Mouse (Mus musculus) adrenal gland, postnatal 25 days (tissue): ENCODE data around the gene Fam135a. TPM values are rescaled to one million over a fixed set of nuclear protein-coding genes. Genes with fewer than 3 reads are reported as not detected.
"Not testable (repeated sequence)": the region's sequence is repeated elsewhere in the genome, so short reads cannot be mapped to it uniquely, and the experiment has no call there.

Source experiments
- DNase-seq: peaks from one replicate; pipeline ENCODE4 v3.0.0; 2021; ENCODE audit warnings: mixed read lengths
- total RNA-seq: library from RNA; stranded (reverse); gene quantifications from 2 replicates; pipeline ENCODE4 v1.2.3, GENCODE M21; 2021

The Fam135a gene
- total RNA-seq, 1 experiment from 2014 or later = 21.5 TPM

- no peak for DNase-seq
These were observed 33.4 kb downstream of the Fam135a start for GRCm38 (mm10) chr1:24066706-24067105.

GRCm38 (mm10) chr1:24055706-24056105 is 44.4 kb downstream of the Fam135a start:
- DNase-seq = no peak

GRCm38 (mm10) chr1:24046730-24047510 is 53.2 kb downstream of the Fam135a start:
- no peak for DNase-seq

- DNase-seq = no peak
These were observed 54.5 kb downstream of the Fam135a start for GRCm38 (mm10) chr1:24045627-24046026.

GRCm38 (mm10) chr1:24043007-24043406 is 57.1 kb downstream of the Fam135a start:
- no peak for DNase-seq

GRCm38 (mm10) chr1:24033759-24034423 is 66.2 kb downstream of the Fam135a start:
- DNase-seq = no peak

- DNase-seq = no peak
These were observed 89.3 kb downstream of the Fam135a start for GRCm38 (mm10) chr1:24010821-24011220.

GRCm38 (mm10) chr1:24010016-24010415 is 90.1 kb downstream of the Fam135a start:
- no peak for DNase-seq

GRCm38 (mm10) chr1:24007621-24008020 is 92.5 kb downstream of the Fam135a start:
- DNase-seq = no peak

GRCm38 (mm10) chr1:24005070-24005804 is 94.9 kb downstream of the Fam135a start, which contains the start of gene Sdhaf4:
Gene Sdhaf4, minus strand, starts transcription at chr1:24005656.
- peak; percentile 93 for DNase-seq

- DNase-seq = no peak
These were observed 100.8 kb downstream of the Fam135a start for GRCm38 (mm10) chr1:23999318-23999717.

GRCm38 (mm10) chr1:23998866-23999265 is 101.3 kb downstream of the Fam135a start:
- DNase-seq = no peak

GRCm38 (mm10) chr1:23998120-23998810 is 101.9 kb downstream of the Fam135a start:
- no peak for DNase-seq

- no peak for DNase-seq
These were observed 102.6 kb downstream of the Fam135a start for GRCm38 (mm10) chr1:23997493-23997892.

GRCm38 (mm10) chr1:23995420-23995819 is 104.7 kb downstream of the Fam135a start:
- DNase-seq = no peak

- no peak for DNase-seq
These were observed 117.0 kb downstream of the Fam135a start for GRCm38 (mm10) chr1:23983118-23983517.

- DNase-seq = no peak
These were observed 121.9 kb downstream of the Fam135a start for GRCm38 (mm10) chr1:23978281-23978680.

GRCm38 (mm10) chr1:23971159-23971558 is 129.0 kb downstream of the Fam135a start:
- DNase-seq = not testable (repeated sequence)

GRCm38 (mm10) chr1:23968027-23968725 is 132.0 kb downstream of the Fam135a start:
- no peak for DNase-seq

- DNase-seq = no peak
These were observed 133.9 kb downstream of the Fam135a start for GRCm38 (mm10) chr1:23966226-23966625.
